Mouse (Mus musculus) neural tube, embryonic 10.5 days (tissue): ENCODE data around the gene Ccdc69.
A peak's percentile ranks its signal among the peaks of the same experiment; 100 is the strongest.
"Not testable (repeated sequence)": the region's sequence is repeated elsewhere in the genome, so short reads cannot be mapped to it uniquely, and the experiment has no call there.

Source experiments
- DNase-seq: peaks from one replicate; pipeline ENCODE4 v3.0.0-alpha.2; 2017; ENCODE audit warnings: low spot score; ENCODE audit errors: extremely low spot score

Ccdc69 gene

DNA sequence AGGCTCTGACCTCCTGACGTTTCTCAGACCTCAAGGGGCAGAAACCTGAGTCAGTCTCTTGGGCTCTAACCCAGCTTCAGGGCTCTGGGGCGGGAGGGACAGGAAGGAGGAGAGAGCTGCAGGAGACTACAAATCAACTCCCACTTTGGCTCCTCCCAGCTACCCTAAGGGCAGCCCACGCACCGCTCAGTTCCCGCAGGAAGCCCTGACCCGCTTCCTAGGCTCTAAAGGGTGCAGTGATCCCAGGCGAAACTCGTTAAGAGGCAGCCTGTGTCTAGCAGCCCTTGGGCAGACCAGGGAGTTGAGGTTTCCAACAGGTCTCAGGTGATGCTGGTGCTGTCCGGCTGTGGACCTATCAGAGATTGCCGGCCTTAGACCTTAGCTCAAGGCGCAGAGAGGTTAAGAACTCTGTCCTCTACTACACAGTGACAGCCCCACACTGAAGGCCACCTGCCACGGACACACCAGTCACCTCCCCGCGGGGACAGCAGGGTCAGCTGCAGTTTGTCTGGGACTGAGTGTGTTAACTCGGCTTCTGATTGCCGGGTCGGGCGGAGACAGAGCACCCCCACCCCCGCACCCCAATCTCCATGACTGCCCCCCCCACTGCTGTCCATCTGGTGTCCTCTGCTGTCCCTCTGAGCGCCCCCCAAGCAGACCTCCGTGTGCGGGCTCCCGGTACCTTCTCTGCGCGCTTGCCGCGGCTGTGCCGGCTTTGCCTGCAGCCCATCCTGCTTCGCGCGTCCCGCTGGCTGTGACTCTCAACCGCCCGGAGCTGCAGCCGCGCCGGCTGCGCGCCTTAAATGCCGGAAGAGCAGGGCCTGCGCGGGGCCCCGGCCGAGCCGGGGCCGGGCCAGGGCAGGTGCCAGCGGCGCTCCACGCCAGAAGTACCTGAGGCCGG, at the start of gene Ccdc69:
TSS of gene Ccdc69 (minus strand) at position 801 of the 901 bp plus-strand sequence.
- DNase-seq = peak; percentile 60

DNA sequence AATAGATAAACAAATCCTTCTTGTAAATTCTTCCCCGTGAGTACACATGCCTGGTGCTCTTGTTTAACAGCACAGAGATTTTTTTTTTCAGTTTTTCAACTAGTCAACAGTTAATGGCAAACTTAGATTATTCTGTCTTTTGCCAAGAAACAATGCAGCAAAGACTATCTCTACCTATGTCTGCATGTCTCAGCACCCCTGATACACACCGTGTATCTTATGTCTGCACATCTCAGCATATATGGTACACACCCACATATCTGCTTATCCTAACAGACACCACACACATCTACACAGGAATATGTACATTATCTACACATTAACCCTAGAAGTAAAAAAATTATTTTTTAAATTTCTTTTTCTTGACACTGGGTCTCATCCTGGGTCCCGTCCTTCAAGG, 48.7 kb upstream of the Ccdc69 start:
- DNase-seq = no peak

- no peak for DNase-seq
Observed at GRCm38 (mm10) chr11:55121430-55121829, 43.5 kb upstream of the Ccdc69 start.

- DNase-seq = no peak
Observed at GRCm38 (mm10) chr11:55120821-55121271, 42.9 kb upstream of the Ccdc69 start.

- DNase-seq = no peak
Observed at GRCm38 (mm10) chr11:55120279-55120678, 42.3 kb upstream of the Ccdc69 start.

DNA sequence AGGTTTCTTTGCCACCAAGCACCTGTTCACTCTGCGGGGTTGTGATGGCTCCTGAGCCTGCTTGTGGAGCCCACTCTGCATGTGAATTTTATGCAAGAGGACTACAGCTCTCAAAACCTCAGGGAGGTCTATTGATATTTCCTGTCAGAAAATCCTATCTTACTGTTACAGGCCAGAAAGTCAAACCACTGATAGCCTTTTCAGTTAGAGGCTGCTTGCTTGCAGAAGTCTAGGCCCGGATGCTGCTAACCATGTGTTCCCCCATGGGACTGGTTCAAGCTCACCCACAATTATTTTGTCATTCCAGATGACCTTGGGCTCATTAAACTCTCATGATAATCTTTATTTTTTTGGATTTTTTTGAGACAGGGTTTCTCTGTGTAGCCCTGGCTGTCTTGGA, 39.1 kb upstream of the Ccdc69 start:
- DNase-seq = no peak

GRCm38 (mm10) chr11:55116004-55116403, 38.1 kb upstream of the Ccdc69 start:
- DNase-seq = no peak

DNA sequence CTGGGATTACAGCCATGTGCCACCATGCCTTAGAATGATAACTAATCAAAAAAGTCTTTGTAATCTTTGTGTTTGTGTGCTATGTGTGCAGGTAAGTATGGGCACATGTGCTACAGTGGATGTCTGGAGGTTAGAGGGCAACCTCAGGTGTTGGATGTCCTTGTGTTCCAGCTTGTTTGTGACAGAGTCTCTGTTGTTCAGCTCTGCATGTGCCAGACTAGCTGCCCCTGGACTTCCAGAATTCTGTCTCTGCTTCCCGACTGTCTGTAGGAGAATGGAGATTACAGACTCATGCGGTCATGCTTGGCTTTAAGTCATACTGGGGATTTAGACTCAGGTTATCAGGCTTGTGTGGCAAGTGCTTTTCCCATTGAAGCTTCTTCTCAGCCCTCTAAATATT, 36.4 kb upstream of the Ccdc69 start:
- DNase-seq = no peak

DNA sequence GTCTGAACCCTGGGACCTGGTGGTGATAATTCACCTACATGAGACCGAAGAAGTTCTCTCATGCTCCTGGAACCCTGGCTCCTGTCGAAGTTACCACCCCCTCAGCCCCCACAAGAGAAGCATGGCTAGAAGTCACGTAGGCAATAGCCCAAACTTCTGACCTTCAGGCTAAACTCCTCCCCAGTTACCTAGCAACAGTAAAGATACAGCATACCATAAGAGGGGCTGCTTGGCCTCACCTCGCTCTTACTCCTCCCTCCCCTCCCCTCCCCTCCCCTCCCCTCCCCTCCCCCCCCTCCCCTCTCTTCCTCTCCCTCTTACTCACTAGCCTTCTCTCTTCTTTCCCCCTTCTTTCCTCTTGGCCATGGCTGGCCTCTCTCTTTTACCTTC, 35.9 kb upstream of the Ccdc69 start:
- not testable (repeated sequence) for DNase-seq

DNA sequence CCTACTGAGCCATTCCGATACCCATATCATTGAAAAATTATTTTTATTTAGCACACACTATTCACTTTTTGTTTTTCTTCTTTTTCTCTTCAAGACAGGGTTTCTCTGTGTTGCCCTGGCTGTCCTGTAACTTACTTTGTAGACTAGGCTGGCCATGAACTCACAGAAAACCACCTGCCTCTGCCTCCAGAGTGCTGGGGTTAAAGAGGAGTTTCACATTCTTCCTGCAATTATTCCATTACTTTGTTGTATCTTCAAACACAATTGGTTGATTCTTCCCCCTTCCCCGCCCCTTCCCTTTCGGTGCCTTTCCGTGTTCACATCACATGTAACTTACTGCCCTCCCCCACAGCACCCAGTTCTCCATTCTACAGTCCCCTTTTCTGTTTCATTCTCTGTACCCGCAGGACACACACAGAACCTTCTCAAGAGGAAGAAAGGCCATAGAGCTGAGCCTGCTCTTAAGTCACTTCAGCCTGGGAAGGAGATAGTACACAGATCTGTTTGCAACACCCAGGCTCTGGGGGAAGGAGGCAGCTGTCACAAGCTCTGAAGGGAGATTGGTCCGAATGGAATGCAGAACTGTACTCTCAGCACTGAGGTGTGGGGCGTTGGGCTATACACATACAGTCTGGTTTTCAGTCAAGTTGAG, 35.4 kb upstream of the Ccdc69 start:
- DNase-seq = no peak

DNA sequence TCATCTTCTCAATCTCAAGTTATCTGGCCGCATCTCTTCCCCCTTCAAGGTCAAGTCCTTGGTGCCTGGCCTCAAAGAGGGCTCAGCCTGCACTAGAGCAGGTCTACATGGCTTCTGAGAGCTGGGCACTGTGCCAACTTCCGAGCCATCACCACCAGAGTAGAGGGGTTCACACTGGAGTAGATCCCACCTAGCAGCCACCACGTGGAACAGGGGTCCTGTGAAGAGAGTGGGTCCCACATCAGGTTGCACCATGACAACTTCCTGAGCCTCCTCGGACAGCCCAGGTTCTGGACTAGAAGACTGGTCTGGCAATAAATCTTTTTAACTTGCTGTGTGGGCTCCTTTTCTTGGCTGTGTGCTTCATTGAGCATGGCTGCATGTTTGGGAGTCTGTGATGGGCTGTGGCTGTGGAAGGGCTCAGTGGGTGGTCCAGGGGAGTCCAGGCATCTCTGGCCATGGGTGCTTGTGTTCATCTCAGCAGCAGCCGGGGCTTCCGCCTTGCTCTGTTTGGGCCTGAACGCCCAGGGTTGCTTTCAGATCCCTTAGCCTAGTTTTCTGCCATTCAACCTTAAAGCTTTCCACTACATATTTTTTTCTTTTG, 32.7 kb upstream of the Ccdc69 start:
- DNase-seq = no peak

GRCm38 (mm10) chr11:55109521-55110300, 31.8 kb upstream of the Ccdc69 start:
- DNase-seq = no peak

DNA sequence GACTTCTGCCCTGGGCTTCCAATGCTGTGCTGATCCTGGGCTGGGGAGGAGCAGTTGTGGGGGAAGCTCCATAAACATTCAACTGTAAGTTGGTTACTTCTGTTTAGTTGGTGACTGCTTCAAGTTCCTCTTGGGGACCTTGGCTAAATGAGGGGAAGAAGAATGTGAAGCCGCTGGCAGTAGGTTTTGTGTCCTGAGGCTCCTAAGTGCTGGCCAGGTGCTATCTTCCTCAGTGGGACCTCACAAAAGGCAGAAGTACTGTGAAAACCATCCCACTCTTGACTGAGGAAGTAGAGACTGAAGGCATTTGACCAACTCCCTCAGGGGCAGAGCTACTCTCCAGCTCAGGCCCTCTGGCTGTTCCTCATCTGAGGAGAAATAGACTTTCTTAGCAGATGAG, 28.7 kb upstream of the Ccdc69 start:
- no peak for DNase-seq

- DNase-seq = no peak
Observed at GRCm38 (mm10) chr11:55105389-55105788, 27.5 kb upstream of the Ccdc69 start.

DNA sequence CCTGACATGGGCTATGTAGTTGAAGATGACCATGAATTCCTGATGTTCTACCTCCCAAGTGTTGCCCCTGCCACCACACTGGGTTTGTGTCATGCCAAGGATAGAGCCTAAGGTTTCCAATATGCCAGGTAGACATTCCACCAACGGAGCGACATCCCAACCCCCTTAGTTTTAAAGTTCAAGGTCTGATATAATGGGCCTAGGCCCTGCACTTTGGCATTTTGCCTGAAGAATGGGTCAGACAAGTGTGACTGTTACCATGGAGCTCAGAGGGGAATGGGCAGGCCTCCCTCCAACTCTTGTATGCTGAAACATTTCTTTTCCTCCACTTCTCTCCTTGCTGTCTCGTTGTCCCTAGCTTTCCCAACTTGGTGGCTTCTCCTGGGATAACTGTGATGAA, 25.3 kb upstream of the Ccdc69 start:
- no peak for DNase-seq

- no peak for DNase-seq
Observed at GRCm38 (mm10) chr11:55102015-55102414, 24.1 kb upstream of the Ccdc69 start.

GRCm38 (mm10) chr11:55099868-55100267, 21.9 kb upstream of the Ccdc69 start:
- DNase-seq = no peak

GRCm38 (mm10) chr11:55099019-55099771, 21.3 kb upstream of the Ccdc69 start:
- DNase-seq = no peak

GRCm38 (mm10) chr11:55098189-55098915, 20.4 kb upstream of the Ccdc69 start:
- DNase-seq = no peak
